Mouse (Mus musculus) brain, adult 2 months (tissue): ENCODE results near the gene Ppp1r13b.

Source experiments
- DNase-seq: peaks from one replicate; pipeline ENCODE4 v3.0.0; 2011; ENCODE audit warnings: low read depth, low spot score

Gene Ppp1r13b

DNA sequence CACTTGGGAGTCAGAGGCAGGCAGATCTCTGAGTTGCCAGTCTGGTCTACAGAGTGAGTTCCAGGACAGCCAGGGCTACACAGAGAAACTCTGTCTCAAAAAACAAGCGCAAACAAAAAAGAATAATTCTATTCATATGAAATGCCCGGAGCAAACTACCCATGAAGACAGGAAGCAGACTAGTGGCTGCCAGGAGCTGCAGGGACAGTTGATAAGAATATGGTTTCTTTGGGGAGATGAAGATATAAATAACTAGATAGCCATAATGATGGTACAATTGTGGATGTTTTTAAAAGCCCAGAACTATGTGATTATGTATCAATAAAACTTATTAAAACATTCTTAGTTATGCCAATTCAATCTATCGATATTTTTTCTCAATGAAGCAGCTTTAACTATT, 25.9 kb downstream of the Ppp1r13b start:
- DNase-seq, result no peak

DNA sequence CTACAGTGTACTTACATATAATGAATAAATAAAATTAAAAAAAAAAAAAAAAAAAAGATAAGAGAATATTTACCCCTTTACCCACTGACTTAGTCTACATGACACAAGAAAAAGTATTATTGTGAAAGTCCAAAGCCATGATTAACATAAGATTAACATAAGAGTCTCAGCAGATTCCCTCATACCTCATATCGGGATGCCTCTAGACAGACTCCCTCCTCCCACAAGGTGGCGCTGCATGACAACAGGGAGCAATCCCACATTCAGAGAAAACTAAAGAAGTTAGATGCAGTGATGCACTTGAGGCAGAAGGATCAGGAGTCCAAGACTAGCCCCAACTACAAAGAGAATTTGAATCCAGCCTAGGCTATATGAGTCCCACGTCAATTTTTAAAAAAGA, 29.7 kb downstream of the Ppp1r13b start:
- DNase-seq, result peak; percentile 91

DNA sequence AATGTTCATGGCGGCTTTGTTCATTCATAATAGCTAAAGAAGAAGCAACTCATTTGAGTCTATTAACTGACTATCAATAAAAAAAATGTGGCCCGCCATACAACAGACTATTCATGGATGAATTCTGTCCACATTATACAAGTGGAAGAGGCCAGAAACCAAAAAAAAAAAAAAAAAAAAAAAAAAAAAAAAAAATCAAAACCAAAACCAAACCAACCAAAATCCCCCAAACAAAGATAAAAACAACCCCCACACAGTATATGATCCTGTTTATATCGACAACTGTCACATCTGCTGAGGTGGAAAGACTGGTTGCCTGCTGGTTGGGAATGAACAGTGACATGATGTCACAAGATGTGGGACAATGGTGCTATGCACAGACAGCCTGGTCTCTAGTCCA, 32.4 kb downstream of the Ppp1r13b start:
- no peak for DNase-seq

- peak; percentile 45 for DNase-seq
Measured at GRCm38 (mm10) chr12:111874601-111875140, 33.2 kb downstream of the Ppp1r13b start.

DNA sequence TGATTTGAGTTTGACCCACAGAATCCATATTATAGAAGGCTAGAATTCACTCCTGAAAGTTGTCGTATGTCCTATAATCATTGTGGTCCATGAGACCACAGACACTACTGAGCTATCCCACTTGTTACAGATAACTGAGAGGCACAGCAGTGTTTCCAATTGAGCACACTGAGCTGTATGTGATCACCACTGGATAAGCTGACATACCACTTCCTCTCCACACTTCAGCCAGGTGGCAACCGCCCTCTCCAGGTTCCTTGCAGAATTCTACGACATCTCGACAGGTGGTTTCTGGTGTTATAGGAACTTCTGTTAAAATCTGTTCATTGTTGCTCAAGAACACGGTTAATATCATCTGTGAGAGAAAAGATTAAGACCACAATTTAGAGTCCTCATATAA, 35.8 kb downstream of the Ppp1r13b start:
- DNase-seq, result no peak

GRCm38 (mm10) chr12:111870811-111871210, 37.1 kb downstream of the Ppp1r13b start:
- DNase-seq, result no peak

DNA sequence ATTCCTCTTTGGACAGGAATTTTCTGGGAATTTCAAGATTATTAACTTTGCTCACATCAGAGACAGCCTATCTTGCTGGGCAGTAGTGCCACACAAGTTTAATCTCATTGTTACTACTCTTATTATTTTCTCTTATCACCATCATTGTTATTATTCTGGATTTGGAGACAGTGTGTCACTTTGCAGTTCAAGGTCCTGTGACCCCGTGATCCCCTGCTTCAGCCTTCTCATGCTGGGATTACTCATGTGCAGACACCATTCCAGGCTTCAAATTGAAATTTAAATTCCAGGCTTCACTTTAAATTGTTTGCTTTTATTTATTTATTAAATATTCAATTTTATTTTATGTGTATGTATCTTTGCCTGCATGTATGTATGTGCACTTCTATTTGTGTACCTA, 38.1 kb downstream of the Ppp1r13b start:
- no peak for DNase-seq

GRCm38 (mm10) chr12:111864206-111864824, 43.6 kb downstream of the Ppp1r13b start:
- DNase-seq, result no peak

DNA sequence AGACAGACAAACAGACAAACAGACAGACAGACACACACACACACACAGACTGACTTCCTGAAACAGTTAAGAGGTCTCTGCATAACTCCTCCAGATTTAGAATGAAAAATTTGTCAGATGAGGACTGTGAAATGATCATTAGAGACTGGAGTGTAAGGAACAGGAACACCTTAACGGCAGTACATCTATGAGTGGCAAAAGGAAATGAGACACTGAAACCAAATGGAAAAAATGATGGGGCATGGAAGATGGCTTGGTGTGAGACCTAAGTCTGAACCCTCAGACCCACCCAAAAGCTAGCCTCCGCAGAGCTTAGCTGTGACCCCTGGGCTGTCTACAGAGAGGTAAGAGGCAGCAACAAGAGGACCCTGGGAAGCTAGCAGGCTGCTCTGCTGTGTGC, 52.5 kb downstream of the Ppp1r13b start:
- no peak for DNase-seq

DNA sequence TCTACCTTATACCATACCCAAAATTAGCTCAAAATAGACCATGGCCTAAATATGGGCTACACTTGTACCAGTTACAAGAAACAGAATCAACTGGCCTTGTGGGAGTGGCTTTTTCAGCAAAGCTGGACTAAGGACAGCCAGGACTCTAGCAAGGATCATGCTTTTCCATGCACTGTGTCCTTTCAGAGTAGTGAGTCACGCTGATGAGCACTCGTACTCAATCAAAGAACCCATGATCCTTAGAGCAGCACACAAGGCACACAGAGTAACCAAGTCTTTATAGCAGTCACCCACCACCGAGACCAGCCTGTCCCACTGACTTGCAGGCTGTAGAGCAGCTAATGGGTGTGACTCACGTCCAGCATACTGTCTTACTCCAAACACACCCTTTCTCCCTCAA, 54.4 kb downstream of the Ppp1r13b start:
- DNase-seq, result peak; percentile 27

DNA sequence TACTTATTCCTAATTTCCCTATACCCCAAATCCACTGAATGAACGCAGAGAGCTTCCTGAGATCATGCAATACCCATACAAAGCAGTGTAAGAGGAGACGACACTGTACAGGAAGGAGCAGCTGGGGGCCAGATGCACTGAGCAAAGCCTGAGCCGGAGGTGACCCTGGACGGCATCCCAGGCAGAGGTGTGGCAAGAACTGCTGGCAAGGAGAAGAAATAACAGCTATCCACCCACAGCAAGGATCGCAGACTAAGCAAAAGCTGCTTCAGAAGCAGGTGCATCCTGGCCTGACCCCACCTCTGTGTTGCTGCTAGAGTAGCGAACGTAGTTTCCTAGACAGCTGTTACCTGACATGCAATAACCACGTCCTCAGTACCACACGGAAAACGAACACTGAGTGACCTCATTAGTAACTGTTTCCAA, 54.9 kb downstream of the Ppp1r13b start:
- peak; percentile 35 for DNase-seq

DNA sequence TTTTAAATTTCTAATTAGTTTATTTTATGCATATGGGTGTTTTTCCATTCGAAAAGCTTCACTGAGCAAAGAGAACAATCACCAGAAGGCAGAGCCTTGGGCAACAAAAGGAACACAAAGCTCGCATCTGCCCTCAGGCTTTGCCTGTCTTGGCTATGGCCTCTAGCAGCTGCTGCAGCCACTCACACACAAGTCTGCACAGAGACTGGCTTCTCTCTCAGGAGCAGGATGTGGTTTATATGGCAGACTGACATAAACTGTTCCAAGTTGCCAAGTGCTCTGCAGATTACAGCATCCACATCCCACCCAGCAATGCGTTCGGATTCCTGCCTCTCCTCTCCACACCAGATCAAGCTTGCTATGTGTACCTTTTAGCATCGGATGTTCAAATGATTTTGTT, 56.2 kb downstream of the Ppp1r13b start:
- DNase-seq, result peak; percentile 40

- DNase-seq, result no peak
Measured at GRCm38 (mm10) chr12:111851235-111851634, 56.7 kb downstream of the Ppp1r13b start.

DNA sequence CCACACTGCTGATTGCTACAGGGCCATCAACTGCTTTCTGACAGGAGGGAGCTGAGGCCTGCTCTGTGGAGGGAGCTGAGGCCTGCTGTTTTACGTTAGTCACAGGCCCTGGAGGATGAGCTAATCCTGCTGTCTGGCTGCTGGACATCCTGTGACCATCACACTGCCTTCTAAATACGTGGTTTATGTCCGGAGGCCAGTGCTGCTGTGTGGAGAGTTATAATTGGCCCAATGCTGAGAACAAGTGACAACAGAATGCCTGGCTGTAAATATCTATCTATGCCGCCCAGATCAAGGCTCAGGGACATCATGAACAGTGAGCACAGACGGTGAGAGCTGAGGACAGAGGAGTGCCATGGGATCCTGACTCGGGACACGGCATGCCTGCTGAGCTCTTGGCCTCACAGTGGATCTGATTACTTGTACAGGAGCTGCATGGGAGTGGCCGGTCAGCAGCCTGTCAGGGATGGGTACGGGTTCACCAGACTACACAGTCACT, 59.6 kb downstream of the Ppp1r13b start:
- DNase-seq, result peak; percentile 72

GRCm38 (mm10) chr12:111846815-111847214, 61.1 kb downstream of the Ppp1r13b start:
- no peak for DNase-seq

GRCm38 (mm10) chr12:111845953-111846352, 62.0 kb downstream of the Ppp1r13b start:
- no peak for DNase-seq

DNA sequence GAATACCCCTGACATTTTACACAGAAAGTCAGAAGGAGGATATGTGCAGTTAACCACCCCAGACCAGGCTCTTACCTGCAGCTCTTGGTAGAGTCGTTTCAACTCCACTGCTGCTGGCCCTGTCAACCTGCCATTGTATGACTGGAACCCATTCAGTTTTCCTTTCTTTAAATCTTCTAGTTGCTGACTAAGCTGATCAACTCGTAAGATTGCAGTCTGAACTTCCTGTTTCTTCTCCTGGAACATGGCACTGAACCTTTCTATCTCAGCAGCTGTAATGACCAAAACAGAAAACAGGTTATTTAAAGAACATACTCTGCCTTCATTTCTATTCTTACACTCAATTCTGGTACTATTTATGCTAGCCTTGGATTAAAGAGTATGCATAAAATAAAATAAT, 64.4 kb downstream of the Ppp1r13b start:
- DNase-seq, result no peak

DNA sequence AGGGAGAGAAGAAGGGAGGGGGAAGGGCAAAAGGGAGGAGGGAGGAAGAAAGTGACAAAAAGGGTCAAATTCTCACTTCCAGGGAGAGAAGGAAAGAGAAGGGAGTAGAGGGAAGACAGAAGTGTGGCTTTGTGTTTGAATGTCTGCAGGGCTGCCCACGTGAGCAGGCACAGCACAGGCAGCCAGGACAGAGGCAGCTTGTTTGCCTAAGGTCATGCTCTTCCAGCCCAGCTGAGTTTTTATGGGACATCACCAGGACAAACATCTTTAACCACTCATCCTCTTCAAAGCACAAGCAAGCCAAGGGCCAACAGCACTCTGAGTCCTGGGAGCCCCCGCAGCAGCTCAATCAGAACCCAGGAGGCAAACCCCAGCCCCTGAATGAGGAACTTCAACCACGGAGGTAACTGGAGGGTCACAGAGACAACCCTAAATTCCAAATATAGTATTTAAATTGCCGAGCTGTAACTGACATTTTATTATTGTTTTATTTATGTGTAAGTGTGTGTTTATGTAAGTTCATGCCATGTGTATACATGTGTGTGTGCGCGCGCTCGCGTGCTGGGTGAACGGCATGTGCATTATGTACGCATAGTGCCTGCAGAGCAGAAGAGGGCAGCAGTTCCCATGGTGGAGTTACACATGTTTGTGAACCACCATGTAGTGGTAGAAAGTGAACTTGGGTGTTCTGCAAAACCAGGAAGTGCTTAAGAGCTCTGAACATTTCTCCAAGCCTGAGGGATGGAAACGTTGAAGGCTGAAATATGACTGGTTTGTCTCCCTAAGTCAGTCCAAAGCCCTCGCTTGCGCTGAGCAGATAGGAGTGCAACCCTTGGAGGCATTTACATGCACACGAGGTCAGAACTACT, 65.1 kb downstream of the Ppp1r13b start:
- DNase-seq, result peak; percentile 38

DNA sequence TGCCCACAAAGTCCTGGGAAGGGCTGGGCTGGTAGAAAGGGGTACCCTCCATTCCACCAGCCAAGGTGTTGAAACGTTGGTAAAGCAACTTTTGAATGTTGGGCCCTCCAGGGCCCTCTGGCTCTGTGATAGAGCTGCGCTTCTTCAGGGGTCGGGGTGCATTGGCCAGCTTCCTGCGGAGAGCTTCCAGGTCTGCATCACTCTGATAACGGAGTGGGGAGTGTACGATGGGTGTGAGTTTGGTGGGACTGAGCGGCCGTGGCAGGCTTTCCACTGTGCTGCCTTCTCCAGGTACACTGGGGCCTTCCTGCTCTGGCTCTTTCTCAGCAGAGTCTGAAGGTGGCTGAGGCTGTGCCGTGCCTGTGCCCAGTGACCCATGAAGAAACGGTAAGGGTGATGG, 74.5 kb downstream of the Ppp1r13b start:
- DNase-seq, result no peak

DNA sequence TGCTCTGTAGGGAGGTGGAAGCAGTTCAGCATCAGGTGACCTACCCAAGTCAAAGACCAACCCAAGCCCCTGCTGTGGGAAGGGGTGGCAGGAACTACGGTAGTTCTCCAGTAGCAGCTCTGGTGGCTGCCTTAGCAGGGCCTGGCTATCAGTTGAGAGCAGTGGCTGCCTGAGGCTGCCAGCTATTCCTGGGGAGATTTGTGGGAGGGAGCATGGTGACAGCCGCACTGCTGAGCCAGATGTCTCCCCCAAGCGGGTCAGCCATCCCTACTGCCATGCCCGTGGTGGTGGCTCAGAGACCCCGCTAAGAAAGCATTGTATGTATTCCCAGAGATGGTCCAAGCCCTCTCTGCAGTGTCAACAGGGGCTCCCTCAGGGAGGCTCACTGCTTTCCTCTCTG, 75.3 kb downstream of the Ppp1r13b start:
- DNase-seq, result peak; percentile 34

DNA sequence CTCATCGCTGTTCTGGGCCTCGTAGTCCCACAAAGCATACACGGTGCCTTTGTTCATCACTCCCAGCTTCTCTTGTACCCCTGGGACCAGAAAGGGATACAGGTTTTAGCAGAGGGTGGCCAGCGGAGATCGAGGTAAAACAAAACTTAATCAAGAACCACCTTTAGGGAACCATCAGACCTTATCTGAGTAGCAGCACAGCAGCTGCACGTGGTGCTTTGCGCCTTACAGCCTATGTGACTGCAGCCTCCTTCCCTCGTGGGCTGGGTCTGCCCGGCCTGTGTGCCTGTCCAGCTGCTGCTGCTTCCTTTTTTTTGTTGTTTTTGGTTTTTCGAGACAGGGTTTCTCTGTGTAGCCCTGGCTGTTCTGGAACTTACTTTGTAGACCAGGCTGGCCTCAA, 77.5 kb downstream of the Ppp1r13b start:
- DNase-seq, result no peak

DNA sequence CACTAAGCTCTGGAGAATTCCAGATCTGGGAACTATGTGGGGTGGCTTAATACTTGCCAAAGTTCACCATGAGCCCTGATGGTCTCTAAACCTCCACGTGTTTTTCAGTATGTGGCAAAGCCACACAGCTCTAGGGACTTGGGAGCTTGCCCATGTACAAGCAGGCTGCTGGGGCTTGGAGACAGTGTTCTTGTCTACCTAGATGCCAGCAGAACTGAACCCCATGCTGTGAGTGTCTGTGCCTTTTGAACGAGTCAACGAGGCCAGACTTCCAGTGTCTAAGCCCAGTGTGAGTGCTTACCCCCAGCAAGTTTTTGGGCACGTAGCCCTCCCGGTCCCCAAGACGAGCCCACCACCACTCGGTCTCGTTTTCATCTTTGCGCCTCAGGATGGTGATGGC, 78.0 kb downstream of the Ppp1r13b start:
- DNase-seq, result peak; percentile 89

DNA sequence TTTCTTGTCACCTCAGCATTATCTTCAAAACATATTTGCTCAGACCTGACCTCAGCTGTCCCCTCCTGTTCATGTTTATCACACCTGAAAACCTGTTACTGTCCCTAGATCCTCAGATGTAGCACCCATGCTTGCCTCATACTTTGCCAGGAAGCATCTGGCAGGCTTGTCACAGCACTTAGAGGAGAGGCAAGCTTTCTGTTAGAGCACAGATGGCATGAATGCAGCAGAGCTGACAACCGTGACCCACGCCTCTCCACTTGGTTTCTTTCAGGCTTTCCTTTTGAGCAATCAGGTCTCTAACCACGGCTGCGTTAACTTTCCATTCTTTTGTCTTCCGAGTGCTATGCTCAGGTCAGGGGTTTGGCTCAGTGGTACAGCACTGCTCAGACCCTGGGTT, 78.5 kb downstream of the Ppp1r13b start:
- peak; percentile 86 for DNase-seq
